ENCODE assay signal across 12 mouse cellular contexts in the genomic region with DNA sequence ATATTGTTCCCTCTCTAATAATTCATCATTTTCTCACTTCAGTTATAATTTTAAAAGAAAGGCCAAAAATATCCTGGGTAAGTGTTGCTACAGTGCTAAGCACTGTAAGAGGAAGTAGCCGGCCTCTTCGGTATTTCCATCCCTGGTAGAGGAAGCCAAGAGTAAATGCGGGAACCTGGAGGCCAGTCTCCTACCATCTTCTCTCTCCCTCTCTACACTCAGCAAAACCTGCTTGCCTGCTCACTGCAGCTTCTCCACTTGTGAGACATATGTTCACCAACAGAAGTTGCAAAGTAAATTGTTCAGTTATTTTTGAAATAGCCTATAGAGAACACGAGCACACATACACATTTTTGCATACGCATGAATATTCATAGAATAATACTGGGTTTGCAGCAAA. TPM values are rescaled to one million over a fixed set of nuclear protein-coding genes. Genes with fewer than 3 reads are reported as not detected.
DNase-seq lines count a peak whose midpoint lies in the region; ATAC-seq lines count a peak whose summit lies in the region.
"Had no signal": no experiment of that assay in that cellular context is flagged by ENCODE, and none has a peak within 500 bp of the region (broad histone marks: within the 10 kb centered on the region; RNA-seq: fewer than 3 reads in every experiment).

No protein-coding gene starts in this region.

- DNase-seq in right cerebral cortex, adult 2 months (ENCODE audit: low spot score in 2 of 2), result peak; percentile 22 to 45
- no peak for DNase-seq in right cerebral cortex, postnatal 14 days
- no peak for DNase-seq in retina, postnatal 1 day
- no peak for DNase-seq in Muller cell, postnatal 12 days (ENCODE audit: inconsistent ontology term)
- no peak for DNase-seq in kidney, postnatal 14 days
- DNase-seq: adrenal gland, adult 2 months; cerebellum, postnatal 36 days; kidney, adult 11 months; midbrain, embryonic 14.5 days had no signal

- peak; percentile 80 for ATAC-seq in granulocyte monocyte progenitor cell, adult 5-6 weeks (replicated peaks; ENCODE audit: poor library complexity, severe bottlenecking)
- ATAC-seq in megakaryocyte, adult 5-6 weeks (ENCODE audit: poor library complexity, severe bottlenecking), result peak; percentile 83
- ATAC-seq: hindbrain, postnatal 0 days had no signal

RNA-seq across cellular contexts. Expression of a gene that starts 34.1 kb away (rescaled TPM):
- 56.9 and 69.8 TPM in 2 replicates for total RNA-seq in granulocyte monocyte progenitor cell, adult 5-6 weeks (2014; fragmentation: Nextera tagmentation)
- total RNA-seq in granulocyte monocyte progenitor cell, adult 5-6 weeks (2017), result 61.4 and 73.5 TPM in 2 replicates
- 37.5 and 41.4 TPM in 2 replicates for total RNA-seq in megakaryocyte, adult 5-6 weeks (2015)
- total RNA-seq in megakaryocyte, adult 5-6 weeks (2017), result 36.8 and 40.8 TPM in 2 replicates

Comparison
In these comparisons a context has a peak if more than half of its experiments do, and no peak if none do; other contexts are left out.
1. DNase-seq: peak in right cerebral cortex, adult 2 months (2 of 2); none in right cerebral cortex, postnatal 14 days (single experiment), retina, postnatal 1 day (single experiment), Muller cell, postnatal 12 days (single experiment) and kidney, postnatal 14 days (single experiment).